Mouse (Mus musculus): Measurements from ENCODE around the gene Rhob. TPM values are rescaled to one million over a fixed set of nuclear protein-coding genes. Genes with fewer than 3 reads are reported as not detected.

Rhob gene
- polyA plus RNA-seq, 1 experiment from 2014 or later, result 217 TPM

DNA sequence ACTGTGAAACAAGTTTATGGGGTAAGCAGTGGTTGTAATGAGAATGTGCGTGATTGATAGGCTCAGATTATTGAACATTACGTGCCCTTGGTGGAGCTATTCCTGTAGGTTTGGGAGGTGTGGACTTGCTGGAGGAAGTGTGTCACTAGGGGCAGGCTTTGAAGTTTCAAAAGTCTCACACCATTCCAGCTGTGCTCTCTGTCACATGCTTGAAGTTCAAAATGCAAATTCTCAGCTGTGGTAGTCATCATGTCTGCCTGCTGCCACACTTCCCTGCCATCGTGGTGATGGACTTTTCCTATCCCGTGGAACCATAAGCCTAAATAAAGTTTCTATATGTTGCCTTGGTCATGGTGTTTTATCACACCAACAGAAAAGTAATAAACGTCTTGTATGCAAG lies 28.0 kb upstream of the Rhob start:
- CTCF ChIA-PET, result no interaction called here
- in situ Hi-C loops (cut with MboI; ENCODE audit: low pct_unique_long_range_greater_than_20kb), result loop anchor here (25.0 kb wide), 1 partner anchor 465 kb away; no protein-coding TSS in a partner anchor
- no peak for TF ChIP-seq CTCF (IDR thresholded peaks at IDR 0.05)

DNA sequence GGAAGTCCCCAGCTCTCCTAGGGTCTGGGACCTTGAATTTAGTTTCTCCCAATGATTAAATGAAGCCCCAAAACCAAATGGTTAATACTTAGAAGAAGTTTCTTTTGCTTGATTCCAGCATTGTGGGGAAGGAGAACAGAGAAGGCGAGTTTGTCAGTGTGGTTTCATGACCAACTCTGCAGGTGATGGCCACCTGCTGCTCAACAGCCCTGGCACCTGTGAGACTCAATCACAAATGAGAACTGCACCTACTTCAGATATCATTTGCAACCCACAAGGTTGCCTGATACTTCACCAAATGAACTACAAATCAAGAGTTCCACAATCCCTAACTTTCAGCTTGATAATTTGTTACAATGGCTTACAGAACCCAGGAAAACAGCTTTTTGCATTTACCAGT lies 27.4 kb upstream of the Rhob start:
- ChIA-PET CTCF (no interaction called here), POLR2A (interaction anchor here (0.9 kb wide), 1 partner anchor 211 kb away, joined by 3 read pairs; no protein-coding TSS in a partner anchor)
- no peaks in the 10 kb centered on the region for H3K27me3 ChIP-seq
- DNase-seq (ENCODE audit: low read depth, low spot score) (no peak), ATAC-seq (no peak)
- no peak for TF ChIP-seq CTCF (IDR thresholded peaks at IDR 0.05)
- in situ Hi-C loops (cut with MboI; ENCODE audit: low pct_unique_long_range_greater_than_20kb), result loop anchor here (25.0 kb wide), 1 partner anchor 465 kb away; no protein-coding TSS in a partner anchor

More for the DNA sequence above, 28.0 kb upstream of the Rhob start:
- DNase-seq (ENCODE audit: low read depth, low spot score), result no peak
- no peaks in the 10 kb centered on the region for H3K27me3 ChIP-seq
- POLR2A ChIA-PET, result no interaction called here
- no peak for ATAC-seq

DNA sequence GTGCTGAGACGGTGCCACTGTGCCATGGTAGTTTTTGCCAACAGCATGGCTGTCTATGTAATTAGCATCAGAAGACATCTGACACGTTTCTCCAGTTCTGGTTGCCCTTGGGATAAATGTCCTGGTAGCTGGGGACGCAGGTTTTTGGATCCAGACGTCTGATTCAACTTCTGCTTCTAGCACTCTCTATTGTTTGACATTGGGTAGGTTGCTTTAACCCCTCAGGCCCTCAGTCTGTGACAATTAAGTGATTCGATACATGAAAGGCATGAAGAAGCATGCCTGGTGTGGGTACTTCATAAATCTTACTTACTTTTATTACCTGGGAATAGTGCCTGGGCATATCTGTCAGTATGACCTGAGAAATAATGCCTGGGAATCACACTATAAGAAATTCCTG lies 24.3 kb upstream of the Rhob start:
- POLR2A ChIA-PET, result no interaction called here
- DNase-seq (ENCODE audit: low read depth, low spot score), result no peak
- no peak for ATAC-seq
- TF ChIP-seq CTCF (IDR thresholded peaks at IDR 0.05), result no peak
- no peaks in the 10 kb centered on the region for H3K27me3 ChIP-seq
- in situ Hi-C loops (cut with MboI; ENCODE audit: low pct_unique_long_range_greater_than_20kb), result no loop called here
- CTCF ChIA-PET, result no interaction called here

DNA sequence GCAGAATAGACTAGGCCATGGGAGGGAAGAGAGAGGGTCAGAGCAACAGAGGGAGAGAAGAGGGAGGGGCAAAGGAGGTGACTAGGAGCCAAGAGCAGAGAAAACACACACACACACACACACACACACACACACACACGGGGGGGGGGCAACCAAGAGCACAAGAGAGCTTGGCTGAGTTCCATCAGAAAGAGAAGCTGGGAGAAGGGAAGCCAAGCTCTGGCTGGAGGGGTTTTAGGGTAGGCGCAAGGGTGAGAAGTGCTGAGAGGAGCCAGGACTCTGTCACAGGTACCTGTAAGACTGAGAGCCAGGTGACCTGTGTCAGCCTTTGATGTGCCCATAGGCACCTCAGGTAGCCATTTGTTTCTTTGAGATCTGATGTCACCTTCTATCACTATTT lies 22.9 kb upstream of the Rhob start:
- DNase-seq (ENCODE audit: low read depth, low spot score) (no peak), ATAC-seq (no peak)
- ChIA-PET POLR2A (interaction anchor here (0.6 to 0.7 kb wide), 2 partner anchors 86 to 171 kb away, joined by 3 to 4 read pairs; no protein-coding TSS in a partner anchor), CTCF (no interaction called here)
- in situ Hi-C loops (cut with MboI; ENCODE audit: low pct_unique_long_range_greater_than_20kb), result no loop called here
- no peaks in the 10 kb centered on the region for H3K27me3 ChIP-seq
- TF ChIP-seq CTCF (IDR thresholded peaks at IDR 0.05), result no peak

DNA sequence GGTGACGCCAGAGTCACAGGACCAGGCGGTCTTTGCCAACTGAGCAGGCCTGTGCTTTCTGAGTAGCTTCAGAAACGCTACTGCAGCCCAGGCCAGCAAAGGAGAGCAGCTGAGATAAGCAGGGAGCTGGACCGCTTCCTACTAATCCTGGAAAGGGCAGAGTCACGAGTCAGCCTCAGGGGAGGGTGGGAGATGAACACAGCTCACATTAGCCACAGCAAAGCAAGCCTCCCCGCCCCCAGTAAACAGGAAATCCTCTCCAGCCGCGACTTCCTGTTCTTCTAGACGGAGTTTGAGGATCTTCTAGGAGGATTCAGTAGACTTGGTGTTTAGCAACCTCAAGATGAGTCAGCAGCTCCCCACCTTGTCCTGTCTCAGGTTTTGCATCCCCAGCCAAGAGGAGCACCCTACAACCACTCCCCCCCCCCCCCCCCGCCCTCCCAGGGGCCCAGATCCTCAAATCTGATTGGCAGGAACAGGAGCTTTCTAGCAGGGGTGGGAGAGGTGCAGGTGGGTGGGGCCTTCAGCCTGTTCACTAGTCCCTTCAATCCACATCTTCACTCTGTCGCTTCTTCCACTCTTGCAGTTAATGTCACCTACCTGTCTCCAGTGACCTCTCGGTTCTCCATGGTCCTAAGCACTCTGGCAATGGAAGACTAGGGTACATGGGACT lies 21.7 kb upstream of the Rhob start:
- in situ Hi-C loops (cut with MboI; ENCODE audit: low pct_unique_long_range_greater_than_20kb), result no loop called here
- H3K27me3 ChIP-seq, result no peaks in the 10 kb centered on the region
- ATAC-seq (peak; percentile 48), DNase-seq (ENCODE audit: low read depth, low spot score) (no peak)
- no peak for TF ChIP-seq CTCF (IDR thresholded peaks at IDR 0.05)
- ChIA-PET POLR2A (no interaction called here), CTCF (interaction anchor here (0.8 to 1.7 kb wide), 3 partner anchors 11 to 164 kb away, joined by 3 to 4 read pairs (median 4); no protein-coding TSS in a partner anchor)

DNA sequence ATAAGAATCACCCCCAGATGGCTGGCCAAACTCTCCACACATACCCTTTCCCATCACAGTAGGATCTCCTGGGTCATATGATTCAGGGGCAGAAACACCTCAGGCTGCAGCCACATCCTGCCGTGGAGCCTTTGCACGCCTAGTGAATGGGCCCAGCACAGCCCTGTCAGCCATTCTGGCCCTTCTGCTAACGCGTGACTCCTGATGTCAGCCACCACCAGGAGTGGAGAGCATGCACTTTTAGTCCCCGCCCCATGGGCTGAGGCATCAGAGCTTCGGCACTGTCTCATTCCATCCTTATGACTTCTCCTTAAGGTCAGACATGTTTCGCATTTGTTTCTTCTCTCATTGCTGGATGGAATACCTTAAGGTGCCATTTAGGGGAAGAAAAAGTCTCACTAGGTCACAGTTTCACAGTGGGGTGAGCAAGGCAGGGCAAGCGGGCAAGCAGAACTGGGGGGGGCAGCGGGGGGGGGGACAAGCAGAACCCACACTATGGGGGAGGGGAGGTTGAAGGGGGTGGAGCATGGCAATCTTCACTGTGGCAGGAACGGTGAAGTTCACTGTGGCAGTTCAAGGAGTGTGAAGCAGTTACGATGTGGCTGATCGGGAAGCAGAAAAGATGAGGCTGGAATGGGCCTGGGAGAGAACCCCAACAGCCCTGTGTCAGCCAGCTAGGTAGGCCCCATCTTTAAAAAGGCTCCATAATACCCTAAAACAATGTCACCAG lies 19.8 kb upstream of the Rhob start:
- in situ Hi-C loops (cut with MboI; ENCODE audit: low pct_unique_long_range_greater_than_20kb), result no loop called here
- no peaks in the 10 kb centered on the region for H3K27me3 ChIP-seq
- TF ChIP-seq CTCF (IDR thresholded peaks at IDR 0.05), result no peak
- ChIA-PET POLR2A (no interaction called here), CTCF (no interaction called here)
- DNase-seq (ENCODE audit: low read depth, low spot score) (no peak), ATAC-seq (peak; percentile 53)

DNA sequence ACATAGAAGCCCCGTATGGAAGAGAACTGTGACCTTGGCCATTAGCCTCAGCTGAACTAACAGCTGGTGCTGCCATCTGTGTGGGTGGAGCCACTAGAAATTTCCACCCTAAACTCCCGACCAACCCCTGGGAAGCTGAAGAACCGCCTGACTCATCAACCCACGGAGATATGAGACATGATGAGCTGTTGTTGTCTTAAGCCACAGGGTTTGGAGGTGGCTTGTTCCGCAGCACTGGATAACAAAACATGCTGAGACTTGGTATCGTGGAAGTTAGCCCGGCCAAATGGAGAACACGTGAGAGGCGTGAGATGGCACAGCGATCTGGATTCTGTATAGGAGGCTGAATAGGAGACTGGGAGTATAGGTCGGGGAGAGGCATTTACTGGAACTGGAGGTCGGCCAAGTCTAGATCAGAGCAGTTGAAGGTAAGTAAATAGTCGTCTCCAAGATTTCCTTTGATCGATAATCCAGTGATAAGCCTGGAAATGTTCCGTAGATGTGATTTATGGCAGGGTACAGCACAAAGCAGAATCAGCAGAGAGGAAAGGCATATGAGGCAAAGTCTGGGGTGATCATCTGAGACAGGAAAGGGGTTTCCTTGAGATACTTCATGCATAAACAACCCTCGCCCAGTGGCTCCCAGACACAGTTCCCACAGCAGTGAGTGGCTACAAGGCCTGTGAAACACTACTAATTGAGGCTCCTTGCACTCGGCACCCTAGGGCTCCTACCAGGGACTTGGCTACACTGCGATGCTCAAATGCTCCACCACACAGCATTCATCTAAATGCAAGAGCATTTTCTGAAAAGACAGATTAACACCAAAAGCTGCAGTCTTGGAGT lies 11.5 kb upstream of the Rhob start:
- CTCF ChIA-PET, result interaction anchor here (1.2 kb wide), 1 partner anchor 178 kb away, joined by 4 read pairs; no protein-coding TSS in a partner anchor
- no peaks in the 10 kb centered on the region for H3K27me3 ChIP-seq
- in situ Hi-C loops (cut with MboI; ENCODE audit: low pct_unique_long_range_greater_than_20kb), result no loop called here
- POLR2A ChIA-PET, result no interaction called here
- ATAC-seq (peak; percentile 83), DNase-seq (ENCODE audit: low read depth, low spot score) (no peak)
- TF ChIP-seq CTCF (IDR thresholded peaks at IDR 0.05), result no peak

DNA sequence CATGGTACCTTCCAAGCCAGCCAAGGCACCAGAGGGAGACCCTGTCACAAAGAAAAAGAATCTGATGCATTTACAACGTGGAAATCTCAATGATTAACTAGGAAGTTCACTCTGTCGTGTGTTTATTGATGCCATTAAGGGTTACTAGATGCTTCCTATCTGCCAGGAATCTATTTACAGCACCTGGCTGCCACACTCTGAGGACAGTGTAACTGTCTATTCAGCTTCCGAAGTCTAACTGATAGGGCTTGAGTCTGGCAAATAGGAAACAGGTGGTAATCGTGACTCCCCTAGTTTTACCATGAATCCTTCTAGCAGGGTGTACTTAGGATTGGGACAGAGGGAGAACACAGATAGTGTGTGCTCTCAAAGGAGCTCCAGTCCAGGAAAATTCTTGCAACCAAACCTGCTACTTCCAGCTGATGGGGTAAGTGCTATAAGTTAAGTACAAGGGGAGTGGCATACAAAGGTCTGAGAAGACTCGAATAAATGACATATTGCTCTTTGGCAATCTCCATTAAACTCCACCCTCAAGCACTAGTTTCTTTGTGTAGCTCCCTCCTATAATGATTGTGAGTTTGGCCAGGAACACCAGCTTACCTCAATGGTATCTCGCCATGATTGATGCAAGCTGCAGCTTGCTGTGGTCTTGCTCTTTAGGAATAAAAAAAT lies 10.6 kb upstream of the Rhob start:
- in situ Hi-C loops (cut with MboI; ENCODE audit: low pct_unique_long_range_greater_than_20kb), result no loop called here
- CTCF ChIA-PET, result interaction anchor here (1.0 kb wide), 1 partner anchor 10 kb away, joined by 4 read pairs; no protein-coding TSS in a partner anchor
- no peaks in the 10 kb centered on the region for H3K27me3 ChIP-seq

DNA sequence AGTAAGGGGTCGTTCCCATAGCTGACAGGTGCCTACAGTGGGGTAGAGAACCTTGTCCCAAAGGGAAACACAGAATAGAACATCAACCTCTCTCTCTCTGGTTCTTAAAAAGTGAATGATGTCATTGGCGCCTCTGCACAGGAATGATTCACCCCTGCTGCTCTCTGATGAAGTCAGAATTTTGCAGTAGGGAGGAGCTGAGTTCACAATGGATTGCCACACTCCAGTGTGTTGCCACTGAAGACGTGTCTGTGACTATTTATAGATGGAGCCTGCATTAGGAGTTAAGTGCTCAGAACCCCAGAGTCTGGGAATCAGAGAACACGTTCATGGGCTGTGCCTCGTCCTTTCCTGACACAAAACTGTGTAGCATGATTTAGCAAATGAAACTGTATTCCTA lies 9.9 kb upstream of the Rhob start:
- ChIA-PET CTCF (interaction anchor here (1.0 kb wide), 1 partner anchor 11 kb away, joined by 4 read pairs; no protein-coding TSS in a partner anchor), POLR2A (interaction anchor here (1.1 kb wide), 1 partner anchor 10 kb away, joined by 4 read pairs; the partner anchor contains the start of gene Rhob)
- in situ Hi-C loops (cut with MboI; ENCODE audit: low pct_unique_long_range_greater_than_20kb), result no loop called here
- H3K27me3 ChIP-seq, result no peaks in the 10 kb centered on the region
- no peak for TF ChIP-seq CTCF (IDR thresholded peaks at IDR 0.05)
- DNase-seq (ENCODE audit: low read depth, low spot score) (no peak), ATAC-seq (peak; percentile 61)

More for the DNA sequence above, 10.6 kb upstream of the Rhob start:
- no peak for TF ChIP-seq CTCF (IDR thresholded peaks at IDR 0.05)
- DNase-seq (ENCODE audit: low read depth, low spot score) (no peak), ATAC-seq (no peak)
- POLR2A ChIA-PET, result interaction anchor here (1.1 kb wide), 1 partner anchor 11 kb away, joined by 4 read pairs; the partner anchor contains the start of gene Rhob
